Mouse (Mus musculus): ENCODE measurements around the gene Hist1h3c.

- TF ChIP-seq CTCF (IDR thresholded peaks at IDR 0.05; ENCODE audit: insufficient read depth, low read length) (no peak), POLR2A (IDR thresholded peaks at IDR 0.05; ENCODE audit: borderline replicate concordance, extremely low read depth, low read depth, low read length) (no peak)
Measured at GRCm38 (mm10) chr13:23768834-23769397, 23.5 kb upstream of the Hist1h3c start.
